Mouse (Mus musculus): ENCODE results near the gene Cwc22.

The Cwc22 gene

GRCm38 (mm10) chr2:77933630-77934029 is 12.5 kb downstream of the Cwc22 start:
- in situ Hi-C loops (cut with MboI; ENCODE audit: unreplicated experiment in 2 of 2): loop anchor here (25.0 kb wide), 4 partner anchors 1246 to 1571 kb away; partner anchors contain the start of genes Cyct (in 1 of the 2), Fkbp7 (in 1 of the 2), Plekha3 (in 1 of the 2) and Rbm45 (in 1 of the 2)

- in situ Hi-C loops (cut with MboI; ENCODE audit: unreplicated experiment in 2 of 2): loop anchor here (25.0 kb wide), 4 partner anchors 1245 to 1570 kb away; partner anchors contain the start of genes Cyct (in 1 of the 2), Fkbp7 (in 1 of the 2), Plekha3 (in 1 of the 2) and Rbm45 (in 1 of the 2)
These were observed 14.2 kb downstream of the Cwc22 start for GRCm38 (mm10) chr2:77931958-77932357.

GRCm38 (mm10) chr2:77928352-77928751 is 17.8 kb downstream of the Cwc22 start:
- in situ Hi-C loops (cut with MboI; ENCODE audit: unreplicated experiment in 2 of 2): loop anchor here (10.0 to 25.0 kb wide), 6 partner anchors 1241 to 1566 kb away; partner anchors contain the start of genes Cyct (in 1 of the 2), Fkbp7 (in 1 of the 2), Plekha3 (in 1 of the 2) and Rbm45 (in 1 of the 2)

GRCm38 (mm10) chr2:77926468-77926867 is 19.7 kb downstream of the Cwc22 start:
- in situ Hi-C loops (cut with MboI; ENCODE audit: unreplicated experiment in 2 of 2): loop anchor here (10.0 to 25.0 kb wide), 6 partner anchors 1239 to 1564 kb away; partner anchors contain the start of genes Cyct (in 1 of the 2), Fkbp7 (in 1 of the 2), Plekha3 (in 1 of the 2) and Rbm45 (in 1 of the 2)

- in situ Hi-C loops (cut with MboI; ENCODE audit: unreplicated experiment in 2 of 2): loop anchor here (10.0 to 25.0 kb wide), 6 partner anchors 1239 to 1564 kb away; partner anchors contain the start of genes Cyct (in 1 of the 2), Fkbp7 (in 1 of the 2), Plekha3 (in 1 of the 2) and Rbm45 (in 1 of the 2)
These were observed 20.2 kb downstream of the Cwc22 start for GRCm38 (mm10) chr2:77925997-77926396.

GRCm38 (mm10) chr2:77925187-77925924 is 20.8 kb downstream of the Cwc22 start:
- in situ Hi-C loops (cut with MboI; ENCODE audit: unreplicated experiment in 2 of 2): loop anchor here (10.0 to 25.0 kb wide), 6 partner anchors 1238 to 1563 kb away; partner anchors contain the start of genes Cyct (in 1 of the 2), Fkbp7 (in 1 of the 2), Plekha3 (in 1 of the 2) and Rbm45 (in 1 of the 2)

GRCm38 (mm10) chr2:77924003-77924402 is 22.2 kb downstream of the Cwc22 start:
- in situ Hi-C loops (cut with MboI; ENCODE audit: unreplicated experiment in 2 of 2): loop anchor here (10.0 kb wide), 2 partner anchors 1371 to 1381 kb away; no protein-coding TSS in a partner anchor

- in situ Hi-C loops (cut with MboI; ENCODE audit: unreplicated experiment in 2 of 2): loop anchor here (10.0 kb wide), 2 partner anchors 1372 to 1382 kb away; no protein-coding TSS in a partner anchor
These were observed 23.0 kb downstream of the Cwc22 start for GRCm38 (mm10) chr2:77923182-77923581.

- in situ Hi-C loops (cut with MboI; ENCODE audit: unreplicated experiment in 2 of 2): loop anchor here (10.0 kb wide), 2 partner anchors 1373 to 1383 kb away; no protein-coding TSS in a partner anchor
These were observed 24.9 kb downstream of the Cwc22 start for GRCm38 (mm10) chr2:77921307-77921706.

- in situ Hi-C loops (cut with MboI; ENCODE audit: unreplicated experiment in 2 of 2): loop anchor here (10.0 kb wide), 2 partner anchors 1374 to 1384 kb away; no protein-coding TSS in a partner anchor
These were observed 25.6 kb downstream of the Cwc22 start for GRCm38 (mm10) chr2:77920621-77921020.

GRCm38 (mm10) chr2:77918474-77918873 is 27.7 kb downstream of the Cwc22 start:
- in situ Hi-C loops (cut with MboI; ENCODE audit: unreplicated experiment in 2 of 2): loop anchor here in 1 of 2 experiments (10.0 kb wide), 1 partner anchor 1356 kb away; no protein-coding TSS in a partner anchor

GRCm38 (mm10) chr2:77918006-77918405 is 28.2 kb downstream of the Cwc22 start:
- in situ Hi-C loops (cut with MboI; ENCODE audit: unreplicated experiment in 2 of 2): loop anchor here in 1 of 2 experiments (10.0 kb wide), 1 partner anchor 1357 kb away; no protein-coding TSS in a partner anchor

- in situ Hi-C loops (cut with MboI; ENCODE audit: unreplicated experiment in 2 of 2): loop anchor here in 1 of 2 experiments (10.0 kb wide), 1 partner anchor 1357 kb away; no protein-coding TSS in a partner anchor
These were observed 28.8 kb downstream of the Cwc22 start for GRCm38 (mm10) chr2:77917360-77917734.

- in situ Hi-C loops (cut with MboI; ENCODE audit: unreplicated experiment in 2 of 2): loop anchor here in 1 of 2 experiments (10.0 kb wide), 1 partner anchor 1358 kb away; no protein-coding TSS in a partner anchor
These were observed 29.4 kb downstream of the Cwc22 start for GRCm38 (mm10) chr2:77916586-77917359.

GRCm38 (mm10) chr2:77915187-77915586 is 31.0 kb downstream of the Cwc22 start:
- in situ Hi-C loops (cut with MboI; ENCODE audit: unreplicated experiment in 2 of 2): loop anchor here in 1 of 2 experiments (10.0 kb wide), 1 partner anchor 1360 kb away; no protein-coding TSS in a partner anchor

- in situ Hi-C loops (cut with MboI; ENCODE audit: unreplicated experiment in 2 of 2): loop anchor here in 1 of 2 experiments (10.0 kb wide), 1 partner anchor 1361 kb away; no protein-coding TSS in a partner anchor
These were observed 32.5 kb downstream of the Cwc22 start for GRCm38 (mm10) chr2:77913628-77914027.

- in situ Hi-C loops (cut with MboI; ENCODE audit: unreplicated experiment in 2 of 2): loop anchor here in 1 of 2 experiments (10.0 kb wide), 1 partner anchor 1363 kb away; no protein-coding TSS in a partner anchor
These were observed 34.0 kb downstream of the Cwc22 start for GRCm38 (mm10) chr2:77912197-77912596.

- in situ Hi-C loops (cut with MboI; ENCODE audit: unreplicated experiment in 2 of 2): loop anchor here in 1 of 2 experiments (10.0 kb wide), 1 partner anchor 1363 kb away; no protein-coding TSS in a partner anchor
These were observed 34.7 kb downstream of the Cwc22 start for GRCm38 (mm10) chr2:77911452-77911851.

GRCm38 (mm10) chr2:77910216-77910615 is 36.0 kb downstream of the Cwc22 start:
- in situ Hi-C loops (cut with MboI; ENCODE audit: unreplicated experiment in 2 of 2): loop anchor here in 1 of 2 experiments (10.0 kb wide), 1 partner anchor 1365 kb away; no protein-coding TSS in a partner anchor
